Mouse (Mus musculus): ENCODE measurements around the gene Fam216b. TPM values are rescaled to one million over a fixed set of nuclear protein-coding genes. Genes with fewer than 3 reads are reported as not detected.

Fam216b gene
- total RNA-seq, 2 experiments from 2014 or later = not detected

GRCm38 (mm10) chr14:78043079-78043478, 45.7 kb downstream of the Fam216b start:
- DNase-seq = no peak

GRCm38 (mm10) chr14:78041886-78042526, 46.8 kb downstream of the Fam216b start:
- no peak for DNase-seq

GRCm38 (mm10) chr14:78040643-78041042, 48.2 kb downstream of the Fam216b start:
- no peak for DNase-seq

DNA sequence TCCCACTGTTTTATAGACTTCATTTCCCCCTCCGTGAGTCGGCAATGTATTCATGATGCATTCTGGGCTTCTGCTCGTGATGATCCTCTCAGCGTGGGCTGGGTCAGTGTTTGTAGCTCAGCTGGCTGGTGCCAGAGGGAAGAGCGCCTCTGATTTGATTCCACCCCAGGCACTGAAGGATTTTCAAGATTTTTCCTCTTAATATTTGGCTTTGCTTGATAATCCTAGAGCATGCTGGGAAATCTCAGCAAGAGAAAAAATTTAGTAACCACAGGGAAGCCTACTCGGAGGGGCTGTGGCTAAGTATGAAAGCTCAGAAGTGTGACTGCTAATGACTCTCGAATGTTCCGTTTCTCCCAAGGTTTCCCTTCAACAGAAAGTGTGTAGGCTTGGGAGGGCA, 49.9 kb downstream of the Fam216b start:
- no peak for DNase-seq

Other genes with a start within 250 kb of the Fam216b start
- gene Dnajc15, start 213.9 kb downstream of the Fam216b start, total RNA-seq (2021) = 100 to 1,000 TPM; 493 to 514 TPM
- gene Epsti1, start 184.8 kb downstream of the Fam216b start, total RNA-seq (2021) = 1 to 10 TPM; 2.2 to 3.9 TPM
- 1 to 10 TPM in 1 of 2 experiments, under 1 TPM in 1; 0.87 to 1.3 TPM for gene Tnfsf11, start 219.0 kb upstream of the Fam216b start, total RNA-seq (2021)

Measured in adrenal gland, postnatal 10 days (tissue).